Mouse (Mus musculus) urinary bladder, postnatal 10 days (tissue): ENCODE measurements around the gene Mrfap1.
"Not testable (repeated sequence)": the region's sequence is repeated elsewhere in the genome, so short reads cannot be mapped to it uniquely, and the experiment has no call there.

ENCODE experiments used
- DNase-seq: peaks from one replicate; pipeline ENCODE4 v3.0.0; 2022; ENCODE audit warnings: low spot score

The Mrfap1 gene

DNA sequence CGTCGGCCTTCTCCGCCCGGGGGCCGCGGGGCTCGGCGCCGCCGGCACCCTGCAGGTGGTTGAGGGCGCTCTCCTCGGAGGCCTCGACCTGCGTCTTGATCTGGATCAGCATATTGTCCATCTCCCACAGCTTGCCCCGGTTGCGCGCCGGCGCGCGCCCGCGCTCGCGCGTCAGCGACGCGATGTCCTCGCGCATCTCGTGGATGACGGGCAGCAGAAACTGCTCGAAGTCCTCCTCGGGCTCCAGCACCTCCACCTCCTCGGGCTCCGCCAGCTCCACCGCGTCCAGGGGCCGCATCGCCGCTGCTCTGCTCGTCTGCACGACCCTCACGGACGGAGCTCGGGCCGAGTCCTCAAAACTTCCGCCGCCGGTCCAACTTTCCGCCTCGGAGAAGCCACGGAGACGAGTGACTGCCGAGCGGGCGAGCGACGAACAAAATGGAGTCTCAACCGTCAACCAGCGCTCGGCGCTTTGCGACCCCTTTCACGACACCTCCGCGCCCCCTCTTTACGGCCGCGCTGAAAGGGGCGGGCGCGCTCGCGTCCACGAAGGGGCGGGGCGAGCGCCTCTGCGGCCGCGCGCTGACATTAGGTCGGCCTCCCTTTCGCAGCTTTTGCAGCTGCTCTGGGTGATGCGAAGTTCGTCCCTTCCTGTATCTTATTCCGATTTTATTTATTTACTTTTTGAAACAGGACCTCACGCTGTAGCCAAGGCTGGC, at the start of gene Mrfap1:
Mrfap1 (minus strand) TSS at position 477 of the 719 bp plus-strand sequence.
- peak; percentile 80 for DNase-seq

GRCm38 (mm10) chr5:36844490-36844889, 47.9 kb upstream of the Mrfap1 start:
- DNase-seq: no peak

- DNase-seq: no peak
These were observed 45.1 kb upstream of the Mrfap1 start for GRCm38 (mm10) chr5:36841701-36842100.

GRCm38 (mm10) chr5:36840092-36840491, 43.5 kb upstream of the Mrfap1 start:
- DNase-seq: no peak

DNA sequence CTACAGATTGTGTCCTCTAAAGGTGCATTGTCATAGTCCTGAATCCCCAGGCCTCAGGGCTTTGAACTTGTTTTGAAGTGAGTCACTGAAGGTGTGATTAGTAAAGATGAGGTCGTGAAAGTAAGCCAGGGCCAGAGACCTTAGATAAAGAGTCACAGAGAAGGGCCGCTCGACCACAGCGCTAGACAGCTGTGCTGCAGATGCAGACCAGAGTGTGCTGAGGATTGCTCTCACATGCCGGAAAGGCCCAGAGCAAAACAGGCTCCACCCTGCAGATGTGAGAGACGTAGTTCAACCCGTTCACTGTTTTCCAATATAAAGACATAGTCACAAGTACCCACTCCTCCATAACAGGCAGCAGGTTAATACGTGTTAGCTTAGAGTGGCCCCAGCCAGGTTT, 43.0 kb upstream of the Mrfap1 start:
- no peak for DNase-seq

GRCm38 (mm10) chr5:36839032-36839431, 42.5 kb upstream of the Mrfap1 start:
- no peak for DNase-seq

DNA sequence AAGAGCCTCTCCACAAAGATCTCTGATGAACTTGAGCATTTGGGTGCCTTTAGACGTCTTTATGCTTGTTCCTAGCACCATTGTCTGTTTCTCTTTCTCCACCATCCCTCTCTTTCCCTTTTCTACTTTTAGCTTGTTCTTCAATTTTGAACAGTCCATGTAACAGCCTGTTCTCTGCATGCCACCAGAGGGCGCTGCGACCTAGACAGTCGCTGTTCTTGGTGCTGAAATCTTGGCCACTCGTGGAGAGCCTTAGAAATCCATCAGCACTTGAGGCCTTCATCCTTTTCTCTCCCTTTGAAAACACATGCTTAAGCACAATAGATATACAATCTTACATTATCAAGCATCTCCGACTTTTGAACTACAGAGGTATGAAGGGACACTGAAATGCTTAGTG, 39.4 kb upstream of the Mrfap1 start:
- DNase-seq: no peak

DNA sequence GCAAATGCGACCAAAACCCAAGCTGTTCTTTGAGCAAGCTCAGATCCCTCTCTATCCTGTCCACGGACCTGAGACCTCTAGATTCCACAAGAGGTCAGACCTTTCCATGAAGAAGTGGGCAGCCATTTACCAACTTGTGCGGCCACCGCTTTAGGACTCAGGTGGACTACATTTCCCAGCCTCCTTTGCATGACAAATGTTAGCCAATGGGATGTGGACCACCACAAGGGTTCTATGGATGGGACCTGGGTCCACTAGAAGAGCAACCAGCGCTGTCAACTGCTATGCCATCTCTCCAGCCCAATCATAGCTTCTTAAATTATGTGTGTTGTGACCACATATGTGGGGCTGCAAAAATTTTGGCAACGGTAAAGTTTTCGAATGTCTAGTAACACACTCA, 34.7 kb upstream of the Mrfap1 start:
- no peak for DNase-seq

DNA sequence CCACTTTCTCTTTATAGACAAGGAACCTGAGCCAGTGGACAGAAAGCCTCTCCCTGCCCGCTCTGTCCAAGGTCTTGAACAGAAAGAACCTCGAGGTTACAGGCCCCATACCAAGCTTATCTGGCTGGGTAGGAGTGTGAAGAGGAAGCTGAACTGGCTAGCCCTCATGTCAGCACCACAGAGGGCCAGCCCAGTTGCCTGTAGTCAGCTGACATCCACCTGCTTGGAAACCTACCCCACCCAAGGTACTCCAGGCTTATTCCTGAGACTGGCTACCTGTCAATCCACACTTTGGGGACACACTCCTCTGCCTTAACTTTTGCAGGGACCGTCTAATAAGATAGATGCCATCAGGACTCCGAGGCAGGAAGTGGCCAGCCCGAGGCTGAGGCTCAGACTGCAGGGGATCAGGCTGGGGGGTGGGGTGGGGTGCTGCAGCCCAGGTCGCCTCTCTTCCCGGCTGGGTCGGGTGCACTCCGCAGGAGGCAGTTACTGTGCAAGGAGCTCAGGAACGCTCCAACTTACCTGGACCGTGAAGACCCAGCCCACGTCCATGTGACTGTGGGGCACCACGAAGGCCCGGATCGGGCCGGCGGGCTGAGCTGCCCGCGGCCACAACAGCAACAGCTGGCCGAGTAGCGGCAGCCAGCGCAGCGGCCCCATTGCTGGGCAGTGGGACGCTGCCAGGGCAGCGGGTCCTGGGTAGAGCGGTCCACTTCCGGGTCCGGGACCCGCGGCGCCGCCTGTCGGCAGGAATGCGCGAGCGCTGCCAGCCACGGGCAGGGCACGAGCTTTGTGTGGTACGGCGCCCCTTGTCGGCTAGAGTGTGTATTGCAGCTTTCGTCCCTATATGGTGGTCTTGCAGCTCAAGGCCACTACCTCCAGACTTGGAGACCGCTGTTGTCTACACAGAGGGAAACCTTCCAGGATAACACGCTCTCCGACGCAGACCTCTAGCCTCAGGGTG, 33.6 kb upstream of the Mrfap1 start, which contains the start of gene Man2b2:
Man2b2 (minus strand) TSS at position 741 of the 967 bp plus-strand sequence.
- DNase-seq: peak; percentile 78

- no peak for DNase-seq
These were observed 32.5 kb upstream of the Mrfap1 start for GRCm38 (mm10) chr5:36829098-36829497.

DNA sequence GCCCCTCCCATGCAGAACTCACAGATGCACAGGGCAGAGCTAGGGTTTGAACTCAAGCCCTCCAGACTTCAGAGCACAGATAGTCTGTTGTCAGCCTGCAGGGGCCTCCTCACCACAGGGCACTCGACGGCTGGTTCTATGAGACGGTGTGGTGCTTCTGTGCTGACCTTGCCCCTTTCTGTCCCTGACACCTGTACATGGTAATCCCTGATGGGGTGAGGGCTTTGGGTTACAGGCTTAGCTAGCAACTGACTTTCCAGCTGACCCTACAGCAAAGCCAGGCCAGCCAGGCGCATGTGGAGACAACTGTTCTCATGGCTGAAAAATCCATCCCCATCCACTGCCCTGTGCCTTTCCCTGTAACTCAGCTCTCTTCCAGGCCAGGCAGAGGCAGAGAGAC, 26.3 kb upstream of the Mrfap1 start:
- no peak for DNase-seq

GRCm38 (mm10) chr5:36820142-36820541, 23.6 kb upstream of the Mrfap1 start:
- no peak for DNase-seq

DNA sequence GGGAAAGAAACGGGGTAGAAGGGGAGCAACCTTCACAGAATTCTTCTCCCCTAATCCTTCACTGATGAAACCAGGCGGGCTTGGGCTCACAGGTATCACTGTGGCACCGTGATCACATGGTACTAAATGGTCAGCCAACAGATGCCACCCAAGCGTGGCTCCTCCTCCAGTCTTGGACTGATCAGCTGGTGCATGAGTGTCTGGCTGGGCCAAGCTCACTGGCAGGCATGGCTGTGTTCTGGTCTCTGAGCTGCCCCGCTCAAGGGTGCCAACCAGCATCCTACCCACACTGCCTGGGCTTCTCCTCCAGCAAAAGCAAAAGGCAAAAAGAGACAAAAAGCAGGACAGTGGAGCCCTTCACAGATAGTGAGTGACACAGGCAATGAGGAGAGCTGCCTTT, 23.2 kb upstream of the Mrfap1 start:
- no peak for DNase-seq

- no peak for DNase-seq
These were observed 21.2 kb upstream of the Mrfap1 start for GRCm38 (mm10) chr5:36817738-36818137.

GRCm38 (mm10) chr5:36814554-36814953, 18.0 kb upstream of the Mrfap1 start:
- DNase-seq: no peak

GRCm38 (mm10) chr5:36811413-36811812, 14.8 kb upstream of the Mrfap1 start:
- DNase-seq: no peak

DNA sequence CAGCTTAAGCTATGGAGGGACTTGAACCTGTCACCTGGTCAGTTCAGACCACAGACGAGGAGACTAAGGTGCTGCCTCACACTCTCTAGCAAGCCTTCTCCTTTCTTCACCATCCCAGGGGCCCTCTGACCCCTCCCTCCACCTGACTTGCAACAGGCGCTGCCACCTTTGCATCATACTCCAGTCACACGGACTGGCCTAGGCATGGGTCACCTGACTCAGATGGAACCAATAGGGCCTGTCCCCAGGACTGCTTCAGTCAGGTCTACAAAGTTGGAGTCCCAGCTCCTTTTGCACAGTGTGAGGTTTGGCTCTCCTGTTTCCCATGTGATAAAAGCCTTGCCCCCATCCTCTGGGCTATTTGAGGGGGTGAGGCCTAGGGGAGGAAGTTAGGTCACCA, 14.1 kb upstream of the Mrfap1 start:
- no peak for DNase-seq

GRCm38 (mm10) chr5:36809123-36809522, 12.6 kb upstream of the Mrfap1 start:
- DNase-seq: no peak

GRCm38 (mm10) chr5:36807106-36807505, 10.5 kb upstream of the Mrfap1 start:
- no peak for DNase-seq

- DNase-seq: no peak
These were observed 719 bp upstream of the Mrfap1 start for GRCm38 (mm10) chr5:36797291-36797690.

DNA sequence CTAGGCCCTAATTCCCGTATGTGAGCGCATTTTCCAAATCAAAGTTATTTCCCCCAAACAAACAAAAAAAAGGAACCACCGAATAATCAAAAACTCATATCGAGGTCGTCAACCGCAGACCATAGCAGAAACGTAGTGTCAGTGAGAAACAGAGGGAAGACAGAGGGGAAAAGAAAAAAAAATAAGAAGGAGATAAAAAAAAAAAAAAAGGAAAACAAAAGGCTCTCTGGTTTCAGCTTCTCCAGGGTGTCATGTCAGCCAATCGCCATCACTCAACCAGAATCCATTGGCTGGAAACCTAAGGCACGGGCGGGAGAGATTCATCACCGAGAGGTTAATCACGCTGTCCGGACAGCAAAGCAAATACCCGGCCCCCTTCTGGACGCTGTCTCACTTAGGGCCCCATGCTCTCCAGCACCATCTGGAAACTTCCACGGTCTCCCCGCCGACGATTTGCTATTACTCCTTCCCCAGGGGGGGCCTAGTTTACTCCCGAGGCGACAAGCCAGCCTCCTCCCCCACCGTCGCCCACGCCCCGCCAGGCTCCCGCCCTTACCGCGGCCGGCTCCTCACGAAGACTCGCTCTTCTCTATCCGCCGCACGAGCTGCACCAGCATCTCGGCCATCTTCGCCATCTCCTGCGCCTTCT, 801 bp downstream of the Mrfap1 start:
- DNase-seq: not testable (repeated sequence)

DNA sequence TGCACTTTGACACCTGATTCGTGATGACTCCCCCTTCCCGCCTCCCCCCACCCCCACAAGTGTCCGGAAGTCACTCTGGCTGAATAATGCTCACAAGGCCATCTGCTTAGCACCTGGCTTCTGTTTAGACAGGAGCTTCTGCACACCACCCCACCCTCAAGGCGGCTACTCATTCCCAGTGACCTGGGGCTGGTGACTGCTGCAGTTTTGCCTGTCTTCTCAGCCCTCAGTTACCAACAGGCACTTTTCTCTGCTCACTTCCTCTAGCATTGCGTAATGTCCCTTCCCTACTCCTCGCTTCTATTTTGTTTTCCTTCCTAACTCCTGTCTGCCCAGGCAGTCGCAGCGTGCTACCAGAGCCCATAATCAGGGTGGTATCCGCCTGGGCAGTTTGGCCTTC, 4.7 kb downstream of the Mrfap1 start:
- no peak for DNase-seq

DNA sequence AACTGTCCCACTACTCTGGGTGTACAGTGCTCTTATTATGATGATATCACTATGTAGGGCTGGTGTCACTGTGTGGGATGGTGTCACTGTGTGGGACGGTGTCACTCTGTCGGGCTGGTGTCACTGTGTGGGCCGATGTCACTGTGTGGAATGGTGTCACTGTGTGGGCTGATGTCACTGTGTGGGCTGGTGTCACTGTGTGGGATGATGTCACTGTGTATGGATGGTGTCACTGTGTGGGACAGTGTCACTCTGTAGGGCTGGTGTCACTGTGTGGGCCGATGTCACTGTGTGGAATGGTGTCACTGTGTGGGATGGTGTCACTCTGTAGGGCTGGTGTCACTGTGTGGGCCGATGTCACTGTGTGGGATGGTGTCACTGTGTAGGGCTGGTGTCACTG, 10.5 kb downstream of the Mrfap1 start:
- DNase-seq: no peak
